Mouse (Mus musculus): ENCODE results near the gene 4930579G24Rik. TPM values are rescaled to one million over a fixed set of nuclear protein-coding genes. Genes with fewer than 3 reads are reported as not detected.

Gene 4930579G24Rik
- total RNA-seq, 2 experiments from 2014 or later: 1.0 to 1.3 TPM

Other genes with a start within 250 kb of the 4930579G24Rik start
- gene Fnip2, start 61.3 kb upstream of the 4930579G24Rik start, total RNA-seq (2021): 10 to 100 TPM; 23.9 to 24.1 TPM
- gene Ppid, start 37.7 kb upstream of the 4930579G24Rik start, total RNA-seq (2021): 10 to 100 TPM; 84.8 TPM
- 10 to 100 TPM; 25.9 to 28.6 TPM for gene Etfdh, start 421 bp downstream of the 4930579G24Rik start, total RNA-seq (2021)
- 1 to 10 TPM; 6.5 to 8.4 TPM for gene Rxfp1, start 108.8 kb downstream of the 4930579G24Rik start, total RNA-seq (2021)
- gene Tmem144, start 223.7 kb downstream of the 4930579G24Rik start, total RNA-seq (2021): 10 to 100 TPM; 20.7 to 21.8 TPM

Data from layer of hippocampus, adult 18-20 months (tissue).